Mouse (Mus musculus) CH12.LX (cell line): ENCODE measurements around the gene Tspyl1. TPM values are rescaled to one million over a fixed set of nuclear protein-coding genes. Genes with fewer than 3 reads are reported as not detected.
A peak's percentile ranks its signal among the peaks of the same experiment; 100 is the strongest.

Experiments used
- DNase-seq: peaks from one replicate; pipeline ENCODE4 v3.0.0-alpha.2; 2013; ENCODE audit errors: extremely low read depth
- H3K27ac ChIP-seq: 2 replicates; pipeline ENCODE4 v1.5.1; 2012; ENCODE audit warnings: low read depth, mild to moderate bottlenecking, control low read depth, moderate library complexity; ENCODE audit not compliant: insufficient read depth
- H3K27me3 ChIP-seq: replicated peaks from 2 replicates; pipeline ENCODE3; 2012; ENCODE audit warnings: inconsistent platforms
- H3K36me3 ChIP-seq, 2 experiments: replicated peaks in 1 of 2; 2 replicates each; pipeline versions ENCODE3 to v1.6.1; 2012; ENCODE audit warnings: inconsistent platforms in 1 of 2, low read length in 1 of 2, mild to moderate bottlenecking in 1 of 2, mixed read lengths in 1 of 2, moderate library complexity in 1 of 2; ENCODE audit not compliant: control insufficient read depth in 1 of 2, insufficient read depth in 1 of 2
- H3K4me1 ChIP-seq, 2 experiments: 2 replicates each; pipeline ENCODE4 v1.6.1; 2012; ENCODE audit warnings: inconsistent platforms in 1 of 2, moderate library complexity in 1 of 2; ENCODE audit not compliant: insufficient read depth in 2 of 2, control insufficient read depth in 1 of 2
- H3K4me2 ChIP-seq: 2 replicates; pipeline ENCODE4 v1.6.1; 2012; ENCODE audit warnings: low read depth, mild to moderate bottlenecking, control low read depth; ENCODE audit not compliant: poor library complexity, insufficient read depth, severe bottlenecking
- H3K4me3 ChIP-seq, 3 experiments: fragments of 150-350 bp in 1 of 3; sonication (generic) in 1 of 3; replicated peaks in 1 of 3; 2 replicates each; pipeline versions ENCODE3 to v1.5.1; 2011 to 2012; ENCODE audit warnings: low read depth in 2 of 3, low read length in 2 of 3, mild to moderate bottlenecking in 2 of 3, moderate library complexity in 2 of 3, control low read depth in 1 of 3, improper control_type of control experiment in 1 of 3, inconsistent platforms in 1 of 3, mixed read lengths in 1 of 3; ENCODE audit not compliant: poor library complexity in 1 of 3
- H3K79me2 ChIP-seq: replicated peaks from 2 replicates; pipeline ENCODE4 v1.6.1; 2012; ENCODE audit warnings: mild to moderate bottlenecking, moderate library complexity; ENCODE audit not compliant: control insufficient read depth, poor library complexity, insufficient read depth, severe bottlenecking; ENCODE audit errors: extremely low read depth
- H3K9ac ChIP-seq: 2 replicates; pipeline ENCODE4 v1.6.1; 2012; ENCODE audit warnings: low read depth, mild to moderate bottlenecking, control low read depth, moderate library complexity; ENCODE audit not compliant: insufficient read depth
- H3K9me3 ChIP-seq: replicated peaks from 2 replicates; pipeline ENCODE3; 2012; ENCODE audit warnings: low read length, inconsistent platforms, mixed read lengths
- CHD1 ChIP-seq: IDR thresholded peaks from 2 replicates; pipeline ENCODE4 v1.6.1; 2012; ENCODE audit warnings: low read depth, low read length, improper control_type of control experiment, inconsistent platforms
- CHD2 ChIP-seq: IDR thresholded peaks from 2 replicates; pipeline ENCODE4 v1.6.1; 2011; ENCODE audit warnings: low read length, improper control_type of control experiment
- CTCF ChIP-seq, 2 experiments: IDR thresholded peaks in 1 of 2; conservative IDR thresholded peaks in 1 of 2; 2 replicates each; pipeline ENCODE4 v1.5.1; 2011 to 2012; ENCODE audit warnings: low read depth in 2 of 2, low read length in 2 of 2, improper control_type of control experiment in 1 of 2, inconsistent platforms in 1 of 2, mild to moderate bottlenecking in 1 of 2, moderate library complexity in 1 of 2
- E2F4 ChIP-seq: IDR thresholded peaks from 2 replicates; pipeline ENCODE4 v1.6.1; 2011; ENCODE audit warnings: low read depth, low read length, improper control_type of control experiment; ENCODE audit not compliant: insufficient replicate concordance
- ELF1 ChIP-seq: IDR thresholded peaks from 2 replicates; pipeline ENCODE4 v1.6.1; 2014; ENCODE audit warnings: low read depth, mild to moderate bottlenecking, inconsistent platforms, low read length, improper control_type of control experiment
- EP300 ChIP-seq: IDR thresholded peaks from 2 replicates; pipeline ENCODE4 v1.6.1; 2011; ENCODE audit warnings: low read length, improper control_type of control experiment
- ETS1 ChIP-seq: conservative IDR thresholded peaks from 2 replicates; pipeline ENCODE4 v1.6.1; 2012; ENCODE audit warnings: low read depth, mild to moderate bottlenecking, inconsistent platforms, low read length, improper control_type of control experiment, moderate library complexity
- IRF4 ChIP-seq: IDR thresholded peaks from 2 replicates; pipeline ENCODE4 v1.6.1; 2014; ENCODE audit warnings: low read depth, mild to moderate bottlenecking, inconsistent platforms, low read length, improper control_type of control experiment
- JUN ChIP-seq: IDR thresholded peaks from 2 replicates; pipeline ENCODE4 v1.6.1; 2011; ENCODE audit warnings: low read depth, mild to moderate bottlenecking, low read length, improper control_type of control experiment, moderate library complexity; ENCODE audit not compliant: insufficient read depth
- JUND ChIP-seq: conservative IDR thresholded peaks from 2 replicates; pipeline ENCODE4 v1.6.1; 2011; ENCODE audit warnings: low read depth, low read length, improper control_type of control experiment
- KAT2A ChIP-seq: IDR thresholded peaks from 2 replicates; pipeline ENCODE4 v1.6.1; 2012; ENCODE audit warnings: low read length, improper control_type of control experiment, inconsistent platforms; ENCODE audit not compliant: insufficient replicate concordance
- MAFK ChIP-seq: IDR thresholded peaks from 2 replicates; pipeline ENCODE4 v1.6.1; 2011; ENCODE audit warnings: low read length, improper control_type of control experiment; ENCODE audit not compliant: insufficient replicate concordance
- MAX ChIP-seq: IDR thresholded peaks from 2 replicates; pipeline ENCODE4 v1.6.1; 2011; ENCODE audit warnings: low read length, improper control_type of control experiment
- MAZ ChIP-seq: IDR thresholded peaks from 2 replicates; pipeline ENCODE4 v1.6.1; 2012; ENCODE audit warnings: low read depth, mild to moderate bottlenecking, inconsistent platforms, low read length, improper control_type of control experiment, moderate library complexity
- MEF2A ChIP-seq: IDR thresholded peaks from 2 replicates; pipeline ENCODE4 v1.6.1; 2014; ENCODE audit warnings: low read depth, mild to moderate bottlenecking, inconsistent platforms, low read length, improper control_type of control experiment, borderline replicate concordance
- MXI1 ChIP-seq: IDR thresholded peaks from 2 replicates; pipeline ENCODE4 v1.6.1; 2011; ENCODE audit warnings: mild to moderate bottlenecking, low read depth, low read length, improper control_type of control experiment
- MYC ChIP-seq: IDR thresholded peaks from 2 replicates; pipeline ENCODE4 v1.6.1; 2011; ENCODE audit warnings: low read depth, mild to moderate bottlenecking, improper control_type of control experiment, low read length
- NELFE ChIP-seq: IDR thresholded peaks from 2 replicates; pipeline ENCODE4 v1.6.1; 2011; ENCODE audit warnings: low read depth, low read length, improper control_type of control experiment
- POLR2A ChIP-seq: IDR thresholded peaks from 2 replicates; pipeline ENCODE4 v1.6.1; 2011; ENCODE audit warnings: low read depth, mild to moderate bottlenecking, improper control_type of control experiment, low read length
- RAD21 ChIP-seq: IDR thresholded peaks from 2 replicates; pipeline ENCODE4 v1.6.1; 2011; ENCODE audit warnings: low read depth, mild to moderate bottlenecking, low read length, improper control_type of control experiment, moderate library complexity
- SIN3A ChIP-seq: IDR thresholded peaks from 2 replicates; pipeline ENCODE4 v1.6.1; 2012; ENCODE audit warnings: low read length, improper control_type of control experiment, inconsistent platforms
- SMC3 ChIP-seq: IDR thresholded peaks from 2 replicates; pipeline ENCODE4 v1.6.1; 2011; ENCODE audit warnings: low read depth, low read length, improper control_type of control experiment
- TBP ChIP-seq: conservative IDR thresholded peaks from 2 replicates; pipeline ENCODE4 v1.6.1; 2011; ENCODE audit warnings: low read depth, low read length, improper control_type of control experiment
- TCF12 ChIP-seq: IDR thresholded peaks from 2 replicates; pipeline ENCODE4 v1.6.1; 2014; ENCODE audit warnings: low read depth, mild to moderate bottlenecking, inconsistent platforms, low read length, improper control_type of control experiment
- UBTF ChIP-seq: IDR thresholded peaks from 2 replicates; pipeline ENCODE4 v1.6.1; 2012; ENCODE audit warnings: low read depth, mild to moderate bottlenecking, inconsistent platforms, low read length, improper control_type of control experiment, moderate library complexity
- USF1 ChIP-seq: IDR thresholded peaks from 2 replicates; pipeline ENCODE4 v1.6.1; 2014; ENCODE audit warnings: low read depth, mild to moderate bottlenecking, inconsistent platforms, low read length, improper control_type of control experiment
- USF2 ChIP-seq: conservative IDR thresholded peaks from 2 replicates; pipeline ENCODE4 v1.6.1; 2011; ENCODE audit warnings: low read depth, low read length, improper control_type of control experiment
- ZC3H11A ChIP-seq: IDR thresholded peaks from 2 replicates; pipeline ENCODE4 v1.6.1; 2012; ENCODE audit warnings: low read depth, mild to moderate bottlenecking, inconsistent platforms, low read length, improper control_type of control experiment
- ZNF384 ChIP-seq: IDR thresholded peaks from 2 replicates; pipeline ENCODE4 v1.6.1; 2012; ENCODE audit warnings: low read depth, low read length, improper control_type of control experiment, inconsistent platforms
- dilution Hi-C: fragments of 300-500 bp; cut with MboI; formaldehyde crosslinking; loops from 2 replicates; pipeline ENCODE4 v1.14.3; 2020; ENCODE audit warnings: low sequenced_read_pairs; ENCODE audit not compliant: extremely low pct_unique_long_range_greater_than_20kb, extremely low pct_ligation_motif_present
- in situ Hi-C: fragments of 300-500 bp; cut with MboI; formaldehyde crosslinking; loops from 3 replicates; pipeline ENCODE4 v1.14.3; 2019; ENCODE audit warnings: low sequenced_read_pairs, low pct_ligation_motif_present, low pct_unique_long_range_greater_than_20kb, mixed read lengths
- polyA plus RNA-seq: library from polyadenylated mRNA; unstranded; fragments of >175 nt; gene quantifications from 2 replicates; pipeline ENCODE4 v1.2.1, GENCODE M21; 2012; ENCODE audit warnings: low read depth; ENCODE audit not compliant: insufficient read length
- total RNA-seq, 2 experiments: library from RNA; depleted of rRNA; stranded (reverse); fragments of 300-350 nt in 1 of 2; fragments of >200 nt in 1 of 2; gene quantifications; 2 replicates each; pipeline ENCODE4 v1.2.3; 2012 to 2014

The Tspyl1 gene
- total and polyA plus RNA-seq, 3 experiments: 18.9 to 23.7 (median 19.7) TPM

GRCm38 (mm10) chr10:34326701-34327100, 44.7 kb downstream of the Tspyl1 start:
- Histone ChIP-seq H3K27ac (no peak overlapping the region), H3K9me3 (no peaks in the 10 kb centered on the region), H3K79me2 (no peaks in the 10 kb centered on the region), H3K36me3 (peaks cover 3 to 17% of the 10 kb centered on the region in 2 experiments), H3K9ac (no peak overlapping the region), H3K4me2 (no peak overlapping the region), H3K4me1 (0 out of 4 replicates have a peak, but pooled peaks cover 0 to 2% of the 10 kb centered on the region in 2 experiments), H3K27me3 (no peaks in the 10 kb centered on the region), H3K4me3 (no peak overlapping the region)
- dilution Hi-C loops: no loop called here
- in situ Hi-C loops: no loop called here
- TF ChIP-seq POLR2A: no peak
- TF ChIP-seq SMC3: peak; percentile 51
- TF ChIP-seq EP300: no peak
- TF ChIP-seq USF1: no peak
- TF ChIP-seq RAD21: peak; percentile 88
- TF ChIP-seq MXI1: no peak
- TF ChIP-seq ZC3H11A: 0 out of 2 replicates have a peak, but pooled peaks have one; percentile 16
- peak; percentile 65 to 83 for TF ChIP-seq CTCF (conservative IDR thresholded peaks at IDR 0.05 in 1 of 2, IDR thresholded peaks at IDR 0.05 in 1 of 2; ENCODE audit: low read depth in 2 of 2, low read length in 2 of 2)
- no peak for TF ChIP-seq USF2
- TF ChIP-seq MAX: no peak
- TF ChIP-seq MAFK: no peak
- no peak for TF ChIP-seq MYC
- no peak for TF ChIP-seq CHD2
- no peak for TF ChIP-seq KAT2A
- TF ChIP-seq TBP: no peak
- no peak for TF ChIP-seq CHD1
- no peak for TF ChIP-seq E2F4
- TF ChIP-seq SIN3A: no peak
- TF ChIP-seq ETS1: no peak
- no peak for TF ChIP-seq JUND
- TF ChIP-seq ZNF384: no peak
- TF ChIP-seq NELFE: no peak
- no peak for TF ChIP-seq IRF4
- TF ChIP-seq JUN: no peak
- no peak for TF ChIP-seq TCF12
- TF ChIP-seq ELF1: no peak
- TF ChIP-seq MAZ: no peak
- no peak for TF ChIP-seq UBTF
- no peak for TF ChIP-seq MEF2A
- DNase-seq: peak; percentile 18
